Mouse (Mus musculus) CD4-positive helper T cell, adult 2 months (primary cell): Measurements from ENCODE around the gene Clca3a1.
"Not testable (repeated sequence)": the region's sequence is repeated elsewhere in the genome, so short reads cannot be mapped to it uniquely, and the experiment has no call there.

Experiments used
- DNase-seq: peaks from one replicate; pipeline ENCODE4 v3.0.0-alpha.2; 2012; ENCODE audit warnings: low read depth, missing footprints, low spot score

Gene Clca3a1

DNA sequence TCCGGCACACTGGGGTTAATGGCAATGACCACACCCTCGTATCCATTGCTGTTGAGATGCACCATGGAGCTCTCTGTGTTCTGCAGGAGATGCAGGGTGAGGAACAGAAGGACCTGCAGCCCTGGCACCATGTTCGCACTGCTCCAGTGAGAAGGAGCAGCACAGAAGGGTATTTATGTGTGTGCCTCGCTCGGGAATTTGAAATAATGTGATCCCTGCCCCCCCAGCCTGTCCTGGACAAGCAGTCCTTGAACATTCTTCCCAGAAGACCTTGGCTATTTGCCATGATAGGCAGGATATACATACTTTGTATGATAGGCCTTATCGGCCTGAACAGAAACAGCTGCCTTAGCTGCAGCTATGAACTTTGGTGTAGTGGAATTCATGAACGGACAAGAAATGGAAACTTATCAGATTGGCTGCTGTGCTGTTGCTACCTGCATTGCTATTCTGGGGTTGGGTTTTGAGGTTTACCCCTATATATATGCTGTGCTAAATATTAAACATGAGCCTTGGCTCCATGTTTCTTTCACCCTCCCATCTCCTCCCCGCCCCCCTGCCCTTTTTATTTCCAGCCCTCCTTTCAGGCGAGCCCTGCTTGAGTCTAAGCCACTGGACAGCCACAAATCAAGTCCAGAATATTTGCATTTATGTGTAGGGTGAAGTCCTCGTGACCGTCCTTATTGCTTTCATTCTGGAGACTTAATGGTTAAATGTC lies at the start of gene Clca3a1:
Clca3a1 (minus strand) TSS at position 386 of the 718 bp plus-strand sequence.
- no peak for DNase-seq

DNA sequence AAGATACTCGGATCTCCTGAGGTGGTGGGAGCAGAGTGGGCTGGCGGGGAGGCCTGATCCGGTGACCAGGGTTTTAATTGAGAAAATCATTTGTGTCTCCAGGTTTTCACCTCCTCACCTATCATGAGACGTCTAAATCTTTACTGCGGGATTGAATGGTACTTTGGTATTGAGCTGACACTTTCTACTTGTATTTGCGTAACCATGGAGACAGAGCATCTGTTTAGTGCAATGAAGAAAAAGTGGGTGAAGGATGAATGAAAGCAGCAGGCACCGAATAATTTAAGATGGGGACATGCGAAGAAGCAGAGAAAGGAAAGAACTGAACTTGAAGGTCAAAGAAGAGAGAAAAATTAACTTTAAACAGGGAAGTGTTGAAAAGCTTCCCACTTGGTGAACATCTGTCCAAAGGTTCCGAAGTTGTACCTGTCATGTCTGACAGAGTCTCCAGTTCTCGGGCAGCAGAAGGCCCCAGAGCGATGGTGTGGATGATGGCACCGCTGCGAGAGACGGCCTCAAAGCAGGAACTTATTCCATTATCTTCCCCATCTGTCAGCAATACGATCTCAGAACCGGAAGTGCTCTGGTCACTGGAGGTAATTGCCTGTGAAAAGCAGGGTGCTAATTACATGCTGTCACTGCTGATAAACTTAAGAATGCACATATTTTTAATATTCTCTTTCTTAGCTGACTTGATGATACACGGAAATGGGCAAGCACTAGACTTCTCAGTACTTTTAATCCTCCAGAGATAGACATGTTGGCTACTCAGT lies 47.6 kb upstream of the Clca3a1 start:
- DNase-seq, result not testable (repeated sequence)

DNA sequence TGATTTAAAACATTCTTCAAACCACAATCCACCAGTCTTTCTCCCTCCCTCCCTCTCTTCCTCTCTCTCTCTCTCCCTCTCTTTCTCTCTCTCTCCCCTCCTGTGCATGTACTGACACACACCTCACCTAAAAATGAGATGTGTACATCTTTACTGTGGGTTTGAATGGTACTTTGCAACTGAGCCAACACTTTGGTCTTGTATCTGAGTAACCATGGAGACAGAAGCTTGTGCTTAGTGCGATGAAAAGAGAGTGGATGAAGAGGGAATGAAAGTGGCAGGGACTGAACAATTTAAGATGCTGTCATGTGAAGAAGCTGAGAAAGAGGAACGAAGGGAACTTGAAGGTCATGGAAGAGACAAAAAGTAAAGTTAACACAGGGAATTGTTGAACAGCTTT lies 45.8 kb upstream of the Clca3a1 start:
- not testable (repeated sequence) for DNase-seq

DNA sequence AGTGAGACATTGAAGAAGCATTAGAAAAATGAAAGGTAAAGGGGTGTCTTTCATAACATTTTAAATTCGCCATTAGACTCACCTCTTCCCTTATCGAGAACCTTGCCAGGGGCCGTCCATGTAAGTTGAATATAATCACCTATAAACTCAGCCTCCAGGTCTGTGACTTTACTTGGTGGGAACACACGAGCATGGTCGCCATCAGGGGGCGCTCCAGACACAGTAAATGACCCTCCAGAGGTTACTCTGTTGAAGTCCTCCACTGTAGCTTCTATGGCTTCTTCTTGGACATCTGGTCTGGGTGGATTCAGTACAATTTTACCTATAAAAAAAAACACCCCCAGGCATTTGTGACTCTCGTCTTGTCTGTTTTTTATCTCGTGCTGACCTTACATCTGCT lies 41.1 kb upstream of the Clca3a1 start:
- DNase-seq, result no peak

DNA sequence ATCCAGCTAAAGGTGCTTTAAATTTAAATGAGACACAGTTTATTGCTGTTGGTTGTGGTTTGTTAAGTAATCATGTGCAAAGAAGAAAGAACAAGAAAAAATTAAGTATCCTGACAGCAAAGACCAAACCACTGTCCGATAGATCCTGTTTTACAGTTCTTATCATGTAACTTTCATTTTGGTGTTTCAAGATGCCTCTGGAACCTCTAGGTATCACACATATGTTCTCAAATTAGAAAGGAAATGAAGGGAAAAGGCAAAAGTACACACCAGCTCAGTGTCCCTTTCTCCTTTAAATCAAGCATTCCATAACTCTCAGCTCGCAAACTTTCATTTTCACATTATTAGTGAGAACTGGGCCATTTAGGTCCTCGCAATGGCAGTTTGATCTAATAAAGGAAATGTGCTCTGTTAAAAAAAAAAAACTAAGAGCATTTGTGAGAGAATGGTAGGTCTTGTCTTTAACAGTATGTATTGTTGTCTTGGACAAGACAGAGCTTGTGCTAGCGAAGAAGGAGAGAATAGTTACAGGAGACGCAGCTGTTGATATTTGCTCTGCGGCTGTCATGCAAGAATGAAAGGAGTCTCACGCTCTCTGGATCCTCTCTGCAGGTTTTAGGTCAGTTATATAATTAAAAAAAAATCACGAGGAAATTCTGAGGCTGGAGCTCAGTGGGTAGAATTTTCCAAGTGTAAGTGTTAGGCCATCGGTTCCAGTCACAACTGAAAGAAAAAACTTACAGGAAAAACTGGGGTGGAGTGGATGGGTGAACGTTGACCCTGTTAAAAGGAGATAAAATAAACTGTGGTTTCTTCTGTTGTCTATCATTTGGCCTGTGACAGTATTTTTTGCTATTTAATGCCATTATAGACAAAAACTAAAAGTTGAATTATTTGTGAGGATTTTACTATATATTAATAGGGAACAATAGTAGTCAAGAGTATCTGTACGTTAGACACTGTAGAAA lies 24.7 kb upstream of the Clca3a1 start:
- DNase-seq, result no peak

DNA sequence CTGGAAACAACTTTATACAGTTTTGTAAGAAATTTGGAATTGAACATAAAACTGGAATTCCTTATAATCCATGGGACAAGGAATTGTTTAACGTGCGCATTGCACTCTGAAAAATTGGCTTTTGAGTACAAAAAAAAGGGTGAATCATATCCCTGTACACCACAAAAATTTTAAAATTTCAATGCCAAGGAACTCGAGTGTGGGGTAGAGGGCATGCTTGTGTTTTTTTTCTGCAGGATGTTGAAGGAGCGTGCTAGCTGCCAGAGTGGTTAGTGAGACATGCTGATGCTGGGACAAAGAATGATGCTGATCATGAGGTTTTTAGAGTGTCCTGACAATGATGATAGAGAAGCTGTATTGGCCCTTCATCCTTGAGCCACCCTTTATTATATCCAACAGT lies 4.4 kb upstream of the Clca3a1 start:
- DNase-seq, result no peak

DNA sequence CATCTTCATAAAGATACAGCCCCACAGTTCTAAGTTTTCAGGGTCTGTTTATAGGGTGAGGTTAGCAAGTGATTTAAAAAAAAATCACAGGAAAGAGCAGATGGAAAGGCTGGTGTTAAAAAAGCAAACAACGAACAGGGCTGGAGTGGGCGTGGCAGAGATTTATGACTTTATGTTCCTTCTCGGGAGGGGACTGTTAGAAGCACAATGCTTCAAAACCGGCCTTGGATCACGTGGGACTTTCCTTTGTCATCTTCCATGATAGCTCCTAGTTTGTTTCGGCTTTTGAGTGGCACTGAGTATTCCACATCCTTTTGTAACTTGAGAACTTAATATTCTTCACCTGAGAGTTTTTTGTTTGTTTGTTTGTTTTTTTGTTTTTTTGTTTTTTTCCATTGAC lies 677 bp upstream of the Clca3a1 start:
- no peak for DNase-seq

DNA sequence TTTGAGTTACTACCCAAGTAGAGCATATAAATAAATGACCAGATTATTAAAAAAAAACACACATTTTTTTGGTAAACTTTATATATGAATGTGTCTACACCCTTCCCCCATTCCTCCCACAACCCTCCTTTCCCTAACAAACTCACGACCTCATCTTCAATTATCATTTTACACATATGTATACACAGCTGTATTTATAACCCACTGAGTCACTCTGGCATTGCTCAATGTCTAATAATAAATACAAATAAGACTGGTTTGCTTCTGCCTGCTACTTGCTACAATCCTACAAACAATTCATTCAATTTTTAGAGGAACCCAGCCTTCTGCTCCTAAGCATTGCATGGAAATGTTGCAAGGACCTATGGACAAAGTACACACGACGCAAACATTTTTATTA lies 1.1 kb downstream of the Clca3a1 start:
- DNase-seq, result no peak

DNA sequence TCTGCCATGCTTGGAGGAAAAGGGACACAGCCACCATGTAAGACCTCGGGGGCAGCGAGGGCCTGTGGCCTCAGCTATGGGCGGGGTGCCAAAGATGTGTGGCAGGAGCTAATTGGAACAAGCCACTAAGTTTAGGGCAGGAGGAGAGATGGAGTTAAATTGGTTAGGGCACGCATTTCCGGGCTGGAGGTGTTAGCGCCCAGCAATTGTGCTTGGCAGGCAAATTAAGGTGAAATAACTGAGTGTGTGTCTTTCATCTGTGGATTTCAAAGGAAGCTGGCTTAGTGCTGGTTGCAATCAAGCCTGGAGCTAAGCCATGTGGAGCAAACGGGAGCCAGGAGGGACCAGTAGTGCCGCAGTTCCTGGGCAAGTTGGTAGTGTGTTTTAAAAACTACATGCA lies 4.7 kb downstream of the Clca3a1 start:
- DNase-seq, result not testable (repeated sequence)

DNA sequence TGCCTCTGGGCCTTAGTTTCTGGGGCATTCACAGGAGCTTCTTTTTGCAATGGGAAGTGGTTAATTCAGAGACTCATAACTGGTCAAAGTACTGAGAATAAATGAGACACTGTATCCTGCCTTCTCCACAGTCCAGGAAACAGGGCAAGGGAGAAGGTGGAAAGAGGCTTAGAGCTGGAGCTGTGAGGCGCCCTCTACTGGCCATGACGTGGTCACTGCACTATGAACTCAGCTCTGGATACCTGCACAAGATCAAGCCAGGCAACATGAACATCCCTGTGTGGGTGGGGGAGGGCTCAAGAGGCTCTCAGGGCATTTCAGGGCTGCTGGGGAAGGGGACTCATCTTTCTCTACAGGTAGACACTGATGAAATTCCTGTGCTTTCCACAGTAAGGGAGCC lies 7.7 kb downstream of the Clca3a1 start:
- peak; percentile 11 for DNase-seq

DNA sequence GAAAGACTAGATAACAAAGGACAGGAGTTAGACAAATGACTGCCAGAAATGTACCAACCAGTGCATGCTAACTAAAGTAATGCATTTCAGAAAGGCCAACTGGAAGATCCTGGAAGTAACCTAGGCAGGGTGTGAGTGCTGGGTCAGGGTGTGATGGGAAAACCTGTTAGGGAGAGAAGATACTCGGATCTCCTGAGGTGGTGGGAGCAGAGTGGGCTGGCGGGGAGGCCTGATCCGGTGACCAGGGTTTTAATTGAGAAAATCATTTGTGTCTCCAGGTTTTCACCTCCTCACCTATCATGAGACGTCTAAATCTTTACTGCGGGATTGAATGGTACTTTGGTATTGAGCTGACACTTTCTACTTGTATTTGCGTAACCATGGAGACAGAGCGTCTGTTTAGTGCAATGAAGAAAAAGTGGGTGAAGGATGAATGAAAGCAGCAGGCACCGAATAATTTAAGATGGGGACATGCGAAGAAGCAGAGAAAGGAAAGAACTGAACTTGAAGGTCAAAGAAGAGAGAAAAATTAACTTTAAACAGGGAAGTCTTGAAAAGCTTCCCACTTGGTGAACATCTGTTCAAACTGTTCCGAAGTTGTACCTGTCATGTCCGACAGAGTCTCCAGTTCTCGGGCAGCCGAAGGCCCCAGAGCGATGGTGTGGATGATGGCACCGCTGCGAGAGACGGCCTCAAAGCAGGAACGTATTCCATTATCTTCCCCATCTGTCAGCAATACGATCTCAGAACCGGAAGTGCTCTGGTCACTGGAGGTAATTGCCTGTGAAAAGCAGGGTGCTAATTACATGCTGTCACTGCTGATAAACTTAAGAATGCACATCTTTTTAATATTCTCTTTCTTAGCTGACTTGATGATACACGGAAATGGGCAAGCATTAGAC lies 11.5 kb downstream of the Clca3a1 start:
- not testable (repeated sequence) for DNase-seq

DNA sequence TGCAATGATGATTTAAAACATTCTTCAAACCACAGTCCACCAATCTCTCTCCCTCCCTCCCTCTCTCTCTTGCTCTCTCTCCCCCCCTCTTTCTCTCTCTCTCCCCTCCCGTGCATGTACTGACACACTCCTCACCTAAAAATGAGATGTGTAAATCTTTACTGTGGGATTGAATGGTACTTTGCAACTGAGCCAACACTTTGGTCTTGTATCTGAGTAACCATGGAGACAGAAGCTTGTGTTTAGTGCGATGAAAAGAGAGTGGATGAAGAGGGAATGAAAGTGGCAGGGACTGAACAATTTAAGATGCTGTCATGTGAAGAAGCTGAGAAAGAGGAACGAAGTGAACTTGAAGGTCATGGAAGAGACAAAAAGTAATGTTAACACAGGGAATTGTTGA lies 13.1 kb downstream of the Clca3a1 start:
- not testable (repeated sequence) for DNase-seq

DNA sequence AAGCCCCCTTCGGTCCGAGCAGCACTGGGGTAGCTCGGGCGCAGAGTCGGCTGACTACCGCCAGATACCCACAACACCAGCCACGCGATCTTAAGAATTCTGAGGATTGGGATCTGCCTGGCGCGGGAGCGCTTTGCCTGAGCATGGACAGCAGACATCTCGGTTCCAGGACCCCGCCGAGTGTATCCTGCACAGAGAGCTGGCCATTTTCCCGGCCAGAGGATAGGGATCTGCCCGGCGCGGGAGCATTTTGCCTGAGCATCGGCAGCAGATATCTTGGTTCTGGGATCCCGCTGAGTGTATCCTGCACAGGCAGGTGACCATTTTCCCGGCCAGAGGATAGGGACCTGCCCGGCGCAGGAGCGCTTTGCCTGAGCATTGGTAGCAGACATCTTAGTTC lies 22.4 kb downstream of the Clca3a1 start:
- not testable (repeated sequence) for DNase-seq

DNA sequence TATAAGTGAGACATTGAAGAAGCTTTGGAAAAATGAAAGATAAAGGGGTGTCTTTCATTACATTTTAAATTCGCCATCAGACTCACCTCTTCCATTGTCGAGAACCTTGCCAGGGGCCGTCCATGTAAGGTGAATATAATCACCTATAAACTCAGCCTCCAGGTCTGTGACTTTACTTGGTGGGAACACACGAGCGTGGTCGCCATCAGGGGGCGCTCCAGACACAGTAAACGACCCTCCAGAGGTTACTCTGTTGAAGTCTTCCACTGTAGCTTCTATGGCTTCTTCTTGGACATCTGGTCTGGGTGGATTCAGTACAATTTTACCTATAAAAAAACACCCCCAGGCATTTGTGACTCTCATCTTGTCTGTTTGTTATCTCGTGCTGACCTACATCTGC lies 23.9 kb downstream of the Clca3a1 start:
- DNase-seq, result no peak

DNA sequence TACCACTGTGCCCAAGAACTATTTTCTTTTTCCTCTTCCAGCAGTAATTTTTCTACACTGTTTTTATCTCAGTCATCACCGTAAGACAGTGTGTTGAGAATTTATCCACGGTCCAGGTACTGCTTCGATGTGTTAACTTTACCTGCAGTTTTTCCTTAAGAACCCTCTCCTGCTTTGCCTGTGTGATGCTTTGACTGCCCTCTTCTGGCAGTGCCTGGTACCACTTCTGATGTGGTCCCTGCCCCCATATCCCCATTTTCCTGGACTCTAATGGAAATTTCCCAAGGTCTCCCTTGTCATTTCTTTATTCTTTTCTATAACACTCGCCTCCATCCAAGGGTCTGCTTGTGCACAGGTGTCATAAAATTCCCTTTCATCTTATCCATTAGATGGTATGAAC lies 37.3 kb downstream of the Clca3a1 start:
- peak; percentile 46 for DNase-seq

DNA sequence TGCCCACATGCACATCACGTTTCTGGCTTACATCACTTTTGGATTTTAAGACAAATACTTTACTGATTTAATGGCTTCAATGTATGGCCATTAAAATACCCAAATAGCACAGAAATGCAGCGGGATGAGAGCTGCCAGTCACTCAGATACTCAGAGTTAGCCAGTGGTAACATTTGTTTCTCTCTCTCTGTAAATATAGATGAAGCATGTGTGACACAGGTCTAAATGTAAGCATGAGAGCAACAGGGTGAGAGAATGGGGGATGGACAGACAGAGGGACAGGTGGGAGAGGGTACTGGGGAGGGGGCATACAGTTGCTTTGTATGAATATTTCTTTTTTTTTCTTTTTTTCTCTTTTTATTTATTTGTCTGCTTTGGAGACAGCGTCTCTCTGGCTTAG lies 38.2 kb downstream of the Clca3a1 start:
- not testable (repeated sequence) for DNase-seq

DNA sequence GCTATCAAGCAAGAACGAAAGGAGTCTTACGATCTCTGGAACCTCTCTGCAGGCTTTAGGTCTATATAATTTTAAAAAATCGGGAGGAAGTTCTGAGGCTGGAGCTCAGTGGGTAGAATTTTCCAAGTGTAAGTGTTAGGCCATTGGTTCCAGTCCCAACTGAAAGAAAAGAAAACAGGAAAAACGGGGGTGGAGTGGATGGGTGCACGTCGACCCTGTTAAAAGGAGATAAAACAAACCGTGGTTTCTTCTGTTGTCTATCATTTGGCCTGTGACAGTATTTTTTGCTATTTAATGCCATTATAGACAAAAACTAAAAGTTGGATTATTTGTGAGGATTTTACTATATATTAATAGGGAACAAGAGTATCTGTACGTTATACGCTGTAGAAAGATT lies 38.9 kb downstream of the Clca3a1 start:
- DNase-seq, result no peak

DNA sequence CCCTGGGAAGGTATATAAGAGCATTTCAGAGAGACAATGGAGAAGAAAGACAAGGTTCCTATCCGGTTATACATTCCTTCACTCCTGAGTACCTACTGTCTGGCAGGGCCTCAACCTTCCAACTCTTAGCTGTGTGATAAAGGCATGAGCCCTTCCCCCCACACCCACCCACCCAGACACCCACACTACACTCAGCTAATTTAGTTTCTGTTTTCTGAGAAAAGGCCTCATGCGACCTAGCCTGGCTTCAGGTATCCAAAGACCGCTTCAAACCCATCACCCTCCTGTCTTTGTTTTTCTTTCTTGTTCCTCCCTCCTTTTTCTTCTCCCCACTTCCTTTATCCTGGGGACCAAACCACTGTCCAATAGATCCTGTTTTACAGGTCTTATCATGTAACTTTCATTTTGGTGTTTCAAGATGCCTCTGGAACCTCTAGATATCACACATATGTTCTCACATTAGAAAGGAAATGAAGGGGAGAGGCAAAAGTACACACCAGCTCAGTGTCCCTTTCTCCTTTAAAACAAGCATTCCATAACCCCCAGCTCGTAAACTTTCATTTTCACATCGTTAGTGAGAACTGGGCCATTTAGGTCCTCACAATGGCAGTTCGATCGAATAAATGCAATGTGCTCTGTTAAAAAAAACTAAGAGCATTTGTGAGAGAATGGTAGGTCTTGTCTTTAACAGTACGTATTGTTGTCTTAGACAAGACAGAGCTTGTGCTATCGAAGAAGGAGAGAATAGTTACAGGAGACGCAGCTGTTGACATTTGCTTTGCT lies 39.5 kb downstream of the Clca3a1 start:
- DNase-seq, result peak; percentile 12

DNA sequence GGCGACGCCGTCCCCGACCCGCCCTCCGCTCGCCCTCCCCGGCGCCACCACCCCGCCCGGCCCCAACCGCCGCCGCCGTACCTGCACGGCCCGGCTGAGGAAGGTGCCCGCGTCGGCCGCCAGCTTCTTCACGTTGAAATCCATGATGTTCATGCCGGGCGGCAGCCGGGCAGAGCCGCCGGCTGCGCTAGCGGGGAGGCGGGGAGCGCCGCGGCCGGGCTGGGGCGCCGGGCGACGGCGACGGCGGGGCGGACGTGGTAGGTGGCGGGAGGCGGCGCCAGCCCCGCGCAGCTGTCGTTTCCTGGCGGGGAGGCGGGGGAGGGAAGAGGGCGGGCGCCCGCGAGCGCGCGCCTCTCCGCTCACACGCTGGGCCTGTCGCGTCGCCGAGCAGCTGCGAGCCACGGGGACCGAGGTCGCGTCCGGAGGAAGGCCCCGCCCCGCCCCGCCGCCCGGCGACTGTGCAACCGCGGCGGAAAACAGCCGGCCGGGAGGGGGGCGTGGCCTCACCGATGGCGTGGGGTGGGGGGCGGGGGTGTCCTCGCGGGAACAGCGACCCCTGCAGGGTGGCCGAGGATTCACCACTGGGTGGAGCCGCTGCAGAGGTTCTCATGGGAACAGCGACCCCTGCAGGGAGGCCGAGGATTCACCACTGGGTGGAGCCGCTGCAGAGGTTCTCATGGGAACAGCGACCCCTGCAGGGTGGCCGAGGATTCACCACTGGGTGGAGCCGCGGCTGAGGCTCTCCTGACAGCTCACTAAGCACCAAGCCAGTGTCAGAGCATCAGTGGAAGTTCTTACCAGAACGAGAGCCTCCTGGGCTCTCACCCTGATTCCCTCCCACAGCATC lies 40.7 kb downstream of the Clca3a1 start, which contains the start of gene Sh3glb1:
Sh3glb1 (minus strand) TSS at position 435 of the 847 bp plus-strand sequence.
- peak; percentile 96 for DNase-seq
